Mouse (Mus musculus) spleen, postnatal 4 days (tissue): ENCODE results near the gene Nprl3.
"Not testable (repeated sequence)": the region's sequence is repeated elsewhere in the genome, so short reads cannot be mapped to it uniquely, and the experiment has no call there.

Experiments used
- DNase-seq, 2 experiments: peaks; one replicate each; pipeline ENCODE4 v3.0.0; 2022; ENCODE audit warnings: low spot score in 2 of 2

The Nprl3 gene

GRCm38 (mm10) chr11:32225222-32226104, 42.0 kb downstream of the Nprl3 start:
- no peak for DNase-seq

DNA sequence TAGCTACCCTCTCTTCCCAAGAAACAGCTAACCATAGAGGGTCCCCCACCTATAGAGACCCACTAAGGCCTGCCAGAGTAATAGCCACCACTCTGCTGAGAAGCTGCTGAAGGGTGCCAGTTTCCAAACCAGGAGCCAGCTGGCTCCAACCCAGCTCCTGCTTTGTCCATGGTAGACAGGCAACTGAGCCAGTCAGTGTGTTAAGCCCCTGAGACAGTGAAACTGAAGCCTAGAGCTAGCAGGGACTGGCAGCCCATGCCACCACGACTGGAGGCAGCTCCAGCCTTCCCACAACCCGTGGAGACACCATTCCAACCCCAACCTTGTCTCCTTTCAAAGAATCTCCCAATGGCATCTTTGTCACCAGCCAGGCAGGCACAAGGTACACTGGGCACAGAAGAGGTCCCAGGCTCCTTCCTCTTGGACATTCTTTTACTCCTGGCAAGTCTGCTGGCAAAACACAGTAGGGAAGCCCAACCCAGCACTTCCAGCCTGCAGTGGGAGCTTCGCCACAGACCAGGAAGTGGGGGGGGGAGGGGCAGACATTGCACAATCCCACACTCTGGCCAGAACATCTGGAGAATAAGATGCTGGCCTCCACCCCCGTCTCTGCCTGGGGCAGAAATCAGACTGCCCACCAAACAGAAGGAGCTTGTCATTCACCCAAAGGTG, 42.9 kb downstream of the Nprl3 start:
- DNase-seq, result no peak

DNA sequence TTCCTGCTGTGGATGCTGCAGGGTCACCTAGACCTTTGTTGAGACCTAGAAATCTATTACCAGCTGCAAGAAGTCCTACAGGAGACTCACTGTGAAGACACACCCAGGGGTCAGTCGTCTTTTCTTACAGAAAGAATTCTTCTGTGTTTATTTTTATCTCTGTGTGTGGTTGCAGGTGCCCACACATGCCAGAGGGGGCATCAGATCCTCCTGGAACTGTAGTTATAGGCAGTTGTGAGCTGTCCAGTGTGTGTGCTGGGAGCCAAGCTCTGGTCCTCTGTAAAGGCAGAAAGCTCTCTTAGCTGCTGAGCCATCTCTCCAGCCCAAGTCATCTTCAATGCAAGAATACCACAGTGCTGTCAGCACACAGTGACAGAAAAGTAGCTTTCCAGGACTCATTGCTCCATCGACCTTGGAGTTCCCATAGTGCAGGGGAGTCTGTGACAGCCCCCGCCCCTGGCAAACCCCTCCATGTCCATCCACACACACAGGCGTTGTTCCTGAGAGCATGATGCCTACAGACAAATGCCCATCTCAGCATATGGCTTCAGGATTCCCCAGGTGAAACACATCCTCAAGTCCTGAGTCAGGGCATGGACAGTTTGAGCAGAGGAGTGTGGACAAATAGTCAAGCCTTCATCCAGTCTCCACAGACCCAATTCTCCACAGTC, 44.1 kb downstream of the Nprl3 start:
- no peak for DNase-seq

DNA sequence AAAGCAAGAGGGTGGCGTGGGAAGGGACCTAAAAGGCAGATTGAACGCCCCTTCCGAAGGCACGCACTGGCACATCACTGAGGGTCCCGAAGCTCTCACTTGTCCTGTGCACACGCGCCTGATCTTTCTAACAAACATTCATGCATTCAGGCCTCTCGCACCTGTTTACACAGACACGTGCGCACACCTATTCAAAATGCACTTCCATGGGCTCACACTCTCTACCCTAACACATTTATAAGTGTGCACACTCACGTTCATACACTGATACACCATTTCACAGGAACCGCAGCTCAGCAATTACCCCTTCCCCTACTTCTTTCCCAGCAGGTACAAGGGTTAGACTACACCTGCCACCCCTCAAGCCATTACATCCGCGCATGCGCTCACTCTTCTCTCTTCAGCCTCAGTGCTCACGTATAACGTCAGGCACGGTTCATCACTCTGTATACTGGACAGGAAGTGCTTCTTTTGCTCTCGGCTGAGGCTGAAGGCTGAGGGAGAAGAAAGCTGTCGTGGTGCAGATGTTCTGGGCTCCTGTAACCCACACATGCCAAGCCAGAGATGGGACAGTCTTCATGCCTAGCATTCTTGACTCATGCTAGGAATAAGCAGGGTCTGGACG, 44.8 kb downstream of the Nprl3 start:
- no peak for DNase-seq

GRCm38 (mm10) chr11:32221951-32222409, 45.5 kb downstream of the Nprl3 start, which contains the start of gene Rhbdf1:
Gene Rhbdf1, minus strand, starts transcription at chr11:32222300.
- no peak for DNase-seq

GRCm38 (mm10) chr11:32221225-32221950, 46.1 kb downstream of the Nprl3 start:
- peak in 1 of 2 experiments; percentile 75 for DNase-seq

- DNase-seq, result no peak
Observed at GRCm38 (mm10) chr11:32220607-32221224, 46.8 kb downstream of the Nprl3 start.

DNA sequence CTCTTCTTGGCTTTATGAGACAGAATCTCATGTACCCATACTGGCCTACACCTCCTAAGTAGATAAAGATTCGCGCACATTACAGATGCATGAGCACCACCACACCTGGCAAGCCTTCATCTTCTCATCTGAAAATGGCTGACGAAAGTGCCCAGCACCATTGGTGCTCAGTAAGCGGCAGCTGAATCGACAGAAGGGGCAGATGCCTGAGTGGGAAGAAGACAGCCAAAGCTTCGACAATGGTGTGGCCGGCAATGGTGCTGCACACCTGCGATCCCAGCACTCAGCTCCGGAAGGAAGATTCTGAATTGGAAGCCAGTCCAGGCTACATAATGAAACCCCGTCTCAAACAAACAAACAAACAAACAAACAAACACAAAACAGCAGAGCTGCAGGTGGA, 48.2 kb downstream of the Nprl3 start:
- no peak for DNase-seq

DNA sequence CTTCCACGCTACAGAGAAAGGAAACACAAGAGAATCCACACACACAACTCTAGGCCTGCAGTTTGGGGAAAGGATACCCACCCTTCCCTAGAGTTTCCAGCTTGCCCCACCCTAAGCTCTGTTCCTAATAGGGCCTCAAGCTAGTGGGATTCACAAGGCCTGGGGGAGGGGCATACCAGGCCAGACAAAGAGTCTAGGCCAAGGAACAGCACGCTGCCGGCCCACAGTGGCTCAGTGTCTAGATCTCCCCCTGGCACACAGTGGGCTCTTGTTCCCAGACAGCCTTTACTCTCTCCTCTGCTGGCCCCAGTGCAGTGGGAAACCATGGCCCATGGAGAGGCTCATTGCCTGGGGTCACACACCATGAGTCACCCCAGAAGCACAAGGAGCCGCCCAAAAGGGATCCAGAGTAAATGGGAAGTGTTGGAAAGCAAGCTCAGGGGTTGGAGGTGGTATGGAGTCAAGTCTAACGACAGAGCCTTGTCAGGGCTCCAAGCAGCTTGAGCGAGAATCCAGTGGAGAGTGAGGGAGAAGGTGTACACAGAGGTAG, 48.9 kb downstream of the Nprl3 start:
- DNase-seq, result no peak

GRCm38 (mm10) chr11:32216851-32217250, 50.7 kb downstream of the Nprl3 start:
- peak; percentile 77 to 92 for DNase-seq

- no peak for DNase-seq
Observed at GRCm38 (mm10) chr11:32215372-32216162, 51.9 kb downstream of the Nprl3 start.

DNA sequence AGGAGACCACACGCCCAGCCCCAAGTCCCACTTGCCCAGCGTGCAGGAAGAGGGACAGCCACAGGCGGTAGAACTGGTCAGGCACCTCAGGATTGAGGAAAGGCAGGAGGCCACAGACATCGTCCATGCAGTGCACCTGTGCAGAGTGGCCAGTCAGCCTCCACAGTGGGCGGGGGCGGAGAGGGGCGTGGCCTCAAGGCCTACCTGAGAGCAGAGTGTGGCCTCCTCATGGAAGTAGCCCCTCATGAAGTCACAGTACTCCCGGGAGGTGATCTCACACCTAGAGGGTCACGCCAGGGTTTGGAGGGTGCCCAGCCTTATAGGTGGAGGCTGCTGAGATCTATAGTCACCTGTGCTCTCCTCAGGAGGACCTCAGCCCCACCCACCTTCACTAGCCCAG, 56.9 kb downstream of the Nprl3 start:
- DNase-seq, result no peak

- peak; percentile 96 to 97 for DNase-seq
Observed at GRCm38 (mm10) chr11:32205058-32205873, 62.2 kb downstream of the Nprl3 start, which contains the start of gene Snrnp25. Gene Snrnp25, plus strand, starts transcription at chr11:32205415.

- no peak for DNase-seq
Observed at GRCm38 (mm10) chr11:32201922-32202685, 65.4 kb downstream of the Nprl3 start.

- not testable (repeated sequence) for DNase-seq
Observed at GRCm38 (mm10) chr11:32200992-32201391, 66.5 kb downstream of the Nprl3 start.

GRCm38 (mm10) chr11:32200075-32200601, 67.4 kb downstream of the Nprl3 start, which contains the start of gene Il9r:
Gene Il9r, minus strand, starts transcription at chr11:32200279.
- DNase-seq, result no peak

DNA sequence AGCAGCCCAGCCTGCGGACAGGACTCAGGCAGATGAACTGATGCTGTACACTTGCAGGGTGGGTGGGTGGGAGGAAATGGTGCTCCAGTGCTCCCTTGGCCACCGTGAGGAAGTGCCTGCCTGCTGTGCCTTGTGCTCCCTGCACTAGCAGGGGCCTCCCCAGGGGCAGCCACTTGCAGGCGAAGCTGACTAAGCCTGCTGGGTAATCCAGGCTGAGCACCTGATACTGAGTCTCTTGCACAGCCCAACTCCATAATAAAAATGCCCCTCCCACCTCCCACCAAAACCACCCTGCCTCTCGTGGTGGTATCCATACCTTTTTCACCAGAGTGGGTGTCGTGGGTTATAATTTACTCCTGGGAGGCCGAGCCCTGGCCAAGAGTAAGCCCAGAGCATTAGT, 68.3 kb downstream of the Nprl3 start:
- no peak for DNase-seq
